Mouse (Mus musculus): ENCODE data around the gene Cfap100. TPM values are rescaled to one million over a fixed set of nuclear protein-coding genes. Genes with fewer than 3 reads are reported as not detected.

Gene Cfap100
- polyA plus RNA-seq (2012; ENCODE audit: low replicate concordance): not detected in 2 replicates

DNA sequence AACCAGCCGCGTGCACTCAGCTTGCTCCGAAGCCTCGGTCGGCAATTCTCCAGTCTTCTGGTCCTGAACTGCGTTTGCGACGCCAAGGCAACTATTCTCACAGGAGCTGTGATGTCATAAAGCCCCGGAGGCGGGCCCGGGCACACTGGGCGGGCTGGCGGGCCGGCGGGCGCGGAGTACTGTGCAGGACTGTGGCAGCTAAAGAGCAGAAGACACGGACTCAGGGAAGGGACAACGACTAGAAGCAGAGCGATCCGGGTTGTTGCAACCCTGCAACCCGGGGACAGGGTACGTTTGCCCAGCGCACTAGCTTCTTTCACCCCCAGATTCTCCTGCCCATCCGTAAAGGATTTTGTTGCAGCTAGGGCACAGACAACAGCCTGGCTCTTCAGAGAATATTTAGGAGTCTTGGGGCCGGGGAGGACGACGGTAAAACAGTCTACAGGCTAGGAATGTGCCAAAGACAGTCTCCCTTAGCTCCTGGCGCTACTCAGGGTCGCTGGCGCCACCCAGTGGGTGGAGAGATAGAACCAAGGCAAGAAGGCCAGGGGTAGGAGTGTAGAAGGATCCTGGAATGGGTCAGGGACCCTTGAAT lies at the start of gene Cfap100:
Gene Cfap100 (minus strand): TSS at position 418 of the 595 bp plus-strand sequence.

DNA sequence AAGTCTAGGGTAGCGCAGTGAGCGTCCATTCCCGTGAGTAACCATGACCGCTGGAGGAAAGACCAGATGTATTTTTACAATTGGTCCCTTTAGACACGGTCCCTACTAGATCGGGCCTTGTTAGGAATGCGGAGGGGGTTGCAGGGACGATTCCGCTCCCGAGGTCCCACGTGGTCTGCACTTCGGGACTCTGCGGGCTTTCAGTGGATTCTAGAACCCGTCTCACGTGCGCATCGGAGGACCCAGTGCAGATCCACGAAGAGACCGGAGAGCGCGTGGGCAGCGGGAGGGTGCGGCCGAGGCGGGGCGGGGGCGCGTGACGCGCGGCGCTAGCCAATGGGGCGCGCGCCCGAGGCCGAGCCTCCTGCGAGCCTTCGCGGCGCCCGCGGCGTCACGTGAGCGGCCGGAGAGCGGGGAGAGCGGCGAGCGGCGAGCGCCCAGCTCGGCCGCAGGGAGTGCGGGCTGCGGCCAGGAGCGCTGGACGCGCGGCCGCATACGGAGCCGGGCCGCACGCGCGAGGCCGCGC lies 33.6 kb upstream of the Cfap100 start, which contains the start of gene Klf15:
Gene Klf15 (plus strand): TSS at position 396 of the 526 bp plus-strand sequence.

DNA sequence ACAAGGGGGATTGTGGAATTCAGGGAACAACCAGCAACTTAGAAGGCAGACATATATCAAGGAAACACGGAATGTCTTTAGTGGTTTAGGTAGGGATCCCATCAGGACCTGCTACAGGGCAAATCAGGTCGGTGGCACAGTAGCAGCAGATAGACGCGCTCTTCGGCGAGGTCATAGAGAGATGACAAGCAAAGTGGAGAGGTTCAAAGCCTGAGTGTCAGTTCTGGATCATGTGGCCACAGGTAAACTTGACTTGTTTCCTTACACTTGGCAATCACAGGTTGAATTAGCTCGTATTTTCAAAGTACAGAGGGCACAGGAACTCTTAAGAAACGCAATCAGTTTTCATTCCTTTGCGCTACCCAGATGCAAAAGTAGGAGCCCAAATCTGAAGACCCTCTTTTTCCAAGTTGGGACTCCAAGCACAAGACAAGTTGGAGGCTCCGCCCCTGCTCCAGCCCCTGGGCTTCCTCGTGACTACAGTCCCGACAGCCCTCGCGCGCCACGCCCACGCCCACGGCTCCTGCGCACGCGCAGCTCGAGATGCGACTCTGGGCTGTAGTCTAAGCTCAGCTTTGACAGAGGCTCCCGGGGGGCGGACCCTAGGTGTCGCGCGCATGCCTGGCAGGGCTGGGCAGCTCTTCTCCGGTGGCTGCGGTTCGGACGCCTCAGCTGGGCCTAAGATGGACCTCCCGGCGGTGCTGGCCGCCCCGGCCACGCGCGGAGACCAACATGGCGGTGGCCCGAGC lies 59.4 kb downstream of the Cfap100 start, which contains the start of gene Zxdc:
Gene Zxdc (plus strand): TSS at position 517 of the 749 bp plus-strand sequence.

Other genes starting within 250 kb of the Cfap100 start
- not detected in 2 replicates for gene V1ra8, start 226.0 kb downstream of the Cfap100 start, polyA plus RNA-seq (2012; ENCODE audit: low replicate concordance)
- gene Vmn1r53, start 204.4 kb downstream of the Cfap100 start, polyA plus RNA-seq (2012; ENCODE audit: low replicate concordance): not detected in 2 replicates
- gene Vmn1r54, start 182.5 kb downstream of the Cfap100 start, polyA plus RNA-seq (2012; ENCODE audit: low replicate concordance): not detected in 2 replicates
- gene BC048671, start 127.6 kb downstream of the Cfap100 start, polyA plus RNA-seq (2012; ENCODE audit: low replicate concordance): not detected in 2 replicates
- gene Chst13, start 103.6 kb downstream of the Cfap100 start, polyA plus RNA-seq (2012; ENCODE audit: low replicate concordance): 0.52 and 1.9 TPM in 2 replicates
- gene Uroc1, start 95.5 kb downstream of the Cfap100 start, polyA plus RNA-seq (2012; ENCODE audit: low replicate concordance): not detected in 2 replicates
- 26.9 and 48.6 TPM in 2 replicates for gene Zxdc, start 59.3 kb downstream of the Cfap100 start, polyA plus RNA-seq (2012; ENCODE audit: low replicate concordance)
- gene Klf15, start 33.8 kb upstream of the Cfap100 start, polyA plus RNA-seq (2012; ENCODE audit: low replicate concordance): 1.8 and 2.2 TPM in 2 replicates
- gene Aldh1l1, start 57.6 kb upstream of the Cfap100 start, polyA plus RNA-seq (2012; ENCODE audit: low replicate concordance): 1.0 and 1.7 TPM in 2 replicates
- gene Slc41a3, start 175.9 kb upstream of the Cfap100 start, polyA plus RNA-seq (2012; ENCODE audit: low replicate concordance): 7.0 and 11.0 TPM in 2 replicates